Mouse (Mus musculus): ENCODE measurements around the gene Atp2a3.
A peak's percentile ranks its signal among the peaks of the same experiment; 100 is the strongest.

Gene Atp2a3

GRCm38 (mm10) chr11:73036889-73037288 is 75.9 kb downstream of the Atp2a3 start:
- no peak for DNase-seq (ENCODE audit: low read depth, low spot score)

GRCm38 (mm10) chr11:73037691-73038090 is 76.7 kb downstream of the Atp2a3 start:
- DNase-seq (ENCODE audit: low read depth, low spot score) = no peak

- DNase-seq (ENCODE audit: low read depth, low spot score) = peak; percentile 80
Observed at GRCm38 (mm10) chr11:73039102-73039799, 78.3 kb downstream of the Atp2a3 start.

All from CD4-positive, CD25-positive, alpha-beta regulatory T cell, adult 2 months (primary cell).